Mouse (Mus musculus) A20 (cell line): ENCODE data around the gene Gm17019.
"Not testable (repeated sequence)": the region's sequence is repeated elsewhere in the genome, so short reads cannot be mapped to it uniquely, and the experiment has no call there.

Source experiments
- DNase-seq: peaks from one replicate; pipeline ENCODE4 v3.0.0-alpha.2; 2011; ENCODE audit warnings: low read depth, low spot score

The Gm17019 gene

DNA sequence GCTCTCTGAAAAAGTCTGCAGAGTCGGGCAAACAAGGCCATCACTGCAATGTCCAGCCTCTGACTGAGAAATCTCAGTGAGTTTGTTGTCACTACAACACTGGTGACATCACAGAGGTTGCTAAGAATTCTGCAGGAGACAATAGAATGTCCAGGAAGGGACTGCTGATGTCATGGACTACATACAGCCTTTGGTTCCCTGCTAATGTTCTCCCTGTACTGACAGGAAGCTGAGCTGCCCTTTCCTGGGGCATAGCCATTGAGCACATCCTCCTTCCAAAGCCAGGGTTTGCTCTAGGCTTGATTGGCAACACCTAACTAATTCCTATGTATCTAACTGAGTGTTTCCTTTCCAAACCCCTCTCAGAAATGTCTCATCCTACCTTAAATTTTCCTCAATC lies at the start of gene Gm17019:
Gm17019 (minus strand) TSS at position 101 of the 400 bp plus-strand sequence.
- not testable (repeated sequence) for DNase-seq

DNA sequence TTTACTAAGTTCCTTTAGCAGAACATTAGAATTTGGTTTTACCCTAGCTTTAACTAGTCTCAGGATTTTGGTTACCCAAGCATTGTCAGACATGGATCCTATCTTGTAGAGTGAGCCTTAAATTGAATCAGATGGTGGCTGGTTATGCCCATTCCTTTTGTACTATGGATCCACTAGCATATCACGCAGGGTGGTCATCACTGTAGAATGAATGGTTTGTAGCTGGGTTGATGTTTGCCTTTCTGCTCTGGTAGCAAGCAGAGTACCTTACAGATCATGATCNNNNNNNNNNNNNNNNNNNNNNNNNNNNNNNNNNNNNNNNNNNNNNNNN lies 29.6 kb upstream of the Gm17019 start:
- not testable (repeated sequence) for DNase-seq

DNA sequence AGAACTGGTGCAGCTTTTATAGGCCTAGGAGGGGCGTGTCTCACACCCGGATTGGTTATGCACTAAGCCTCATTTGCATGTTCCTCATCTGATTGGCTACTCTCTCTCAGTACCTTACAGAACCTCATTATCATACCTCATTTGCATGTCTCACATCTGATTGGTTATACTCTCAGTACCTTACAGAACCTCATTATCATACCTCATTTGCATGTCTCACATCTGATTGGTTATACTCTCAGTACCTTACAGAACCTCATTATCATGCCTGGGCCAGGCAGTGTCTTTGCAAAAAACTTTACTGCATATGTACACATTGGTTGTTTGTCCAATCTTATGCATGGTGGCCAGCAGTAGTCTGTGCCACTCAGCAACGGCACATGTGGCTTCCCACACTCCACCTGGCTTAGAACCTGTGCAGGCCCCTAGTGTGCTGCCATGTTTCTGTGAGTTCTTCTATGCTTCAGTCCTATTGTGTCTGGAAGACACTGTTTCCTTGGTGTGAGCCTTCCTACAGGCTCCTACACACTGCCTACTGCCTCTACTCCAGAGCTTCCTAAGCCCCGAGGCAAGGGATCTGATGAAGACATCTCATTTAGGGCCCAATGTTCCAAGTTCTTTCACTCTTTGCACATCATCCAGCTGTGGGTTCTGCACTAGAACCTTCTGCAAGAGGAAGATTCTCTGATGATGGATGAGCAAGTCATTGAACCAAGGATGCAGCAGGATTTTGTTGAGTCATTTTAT lies 29.0 kb upstream of the Gm17019 start:
- not testable (repeated sequence) for DNase-seq

DNA sequence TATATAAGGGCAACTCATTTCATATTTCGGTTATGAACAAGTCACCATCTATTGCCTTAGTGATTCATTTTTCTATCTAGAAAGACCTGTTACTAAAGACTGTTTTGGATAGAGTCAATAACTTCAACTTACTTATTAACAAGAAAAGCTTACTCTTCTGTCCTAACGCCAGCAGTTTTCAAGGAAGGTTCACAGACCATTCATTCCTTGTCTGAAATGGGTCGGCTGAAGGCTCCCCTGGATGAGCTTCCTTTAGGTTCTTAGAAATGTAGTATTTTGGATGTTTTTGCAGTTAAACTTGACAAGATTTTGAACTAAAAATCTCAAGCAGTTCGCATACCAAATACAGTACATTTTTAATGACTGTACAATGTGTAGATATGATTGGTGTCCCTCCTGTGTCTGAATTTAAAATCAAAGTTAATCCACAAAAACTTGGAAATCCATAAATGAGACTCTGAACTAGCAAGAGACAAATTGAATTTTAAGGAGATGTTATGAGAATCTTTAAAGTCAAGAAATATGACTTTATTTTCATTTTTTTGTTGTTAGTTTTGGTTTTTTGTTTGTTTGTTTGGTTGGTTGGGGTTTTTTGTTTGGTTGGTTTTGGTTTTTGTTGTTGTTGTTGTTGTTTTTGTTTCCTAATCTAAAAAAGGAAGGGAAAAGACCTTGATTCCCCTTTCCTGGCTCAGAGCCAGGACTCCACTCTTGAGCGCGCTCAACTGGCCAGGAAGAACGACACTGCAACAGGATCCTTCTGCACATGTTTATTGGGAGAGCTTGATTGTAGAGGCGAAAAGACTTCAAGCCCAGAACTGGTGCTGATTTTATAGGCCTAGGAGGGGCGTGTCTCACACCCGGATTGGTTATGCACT lies 21.6 kb upstream of the Gm17019 start:
- DNase-seq = not testable (repeated sequence)

DNA sequence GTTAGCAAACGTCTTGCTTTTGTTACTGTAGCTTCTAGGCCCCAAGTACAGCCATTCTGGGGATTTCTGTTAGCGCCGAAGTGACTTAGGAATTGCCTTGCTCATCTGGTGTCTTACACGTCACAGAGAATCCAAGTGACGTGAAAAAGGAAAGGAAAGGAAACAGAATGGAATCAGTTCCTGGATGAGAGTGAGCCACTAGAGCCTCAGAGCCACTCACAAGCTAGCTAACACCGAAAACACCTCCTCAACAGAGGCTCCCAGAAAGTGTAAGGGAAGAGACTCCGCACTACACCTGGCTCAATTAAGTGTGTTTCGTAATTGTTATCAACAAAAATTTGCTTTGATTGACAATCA lies 20.8 kb upstream of the Gm17019 start:
- DNase-seq = not testable (repeated sequence)

DNA sequence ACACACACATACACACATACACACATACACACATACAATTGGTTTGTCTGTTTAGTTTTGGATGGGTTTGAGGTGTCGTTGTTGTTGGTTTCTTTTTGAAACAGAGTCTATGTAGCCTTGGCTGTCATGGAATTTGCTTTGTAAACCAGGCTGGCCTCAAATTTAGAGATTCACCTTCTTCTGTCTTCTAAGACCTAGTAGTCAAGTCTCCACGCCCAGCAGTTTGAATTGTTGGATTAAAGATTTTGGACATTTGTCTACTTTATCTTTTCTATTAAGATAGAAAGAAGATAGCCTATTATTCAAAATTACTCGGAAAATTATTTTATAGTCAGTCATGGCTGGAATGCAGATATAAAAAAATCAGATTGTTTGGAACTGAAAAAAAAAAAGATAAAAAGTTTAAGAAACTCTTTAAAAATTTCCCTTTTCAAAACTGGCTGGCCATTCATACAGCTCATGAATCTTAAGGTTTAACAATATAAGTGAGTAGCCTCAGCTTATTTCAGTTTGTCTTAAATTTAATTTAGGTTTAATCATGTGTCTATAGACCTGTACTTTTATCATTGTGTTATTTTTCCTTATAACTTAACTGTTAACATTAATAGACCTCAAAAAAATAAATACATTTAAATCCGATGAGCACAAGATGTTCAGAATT lies 20.3 kb upstream of the Gm17019 start:
- not testable (repeated sequence) for DNase-seq

DNA sequence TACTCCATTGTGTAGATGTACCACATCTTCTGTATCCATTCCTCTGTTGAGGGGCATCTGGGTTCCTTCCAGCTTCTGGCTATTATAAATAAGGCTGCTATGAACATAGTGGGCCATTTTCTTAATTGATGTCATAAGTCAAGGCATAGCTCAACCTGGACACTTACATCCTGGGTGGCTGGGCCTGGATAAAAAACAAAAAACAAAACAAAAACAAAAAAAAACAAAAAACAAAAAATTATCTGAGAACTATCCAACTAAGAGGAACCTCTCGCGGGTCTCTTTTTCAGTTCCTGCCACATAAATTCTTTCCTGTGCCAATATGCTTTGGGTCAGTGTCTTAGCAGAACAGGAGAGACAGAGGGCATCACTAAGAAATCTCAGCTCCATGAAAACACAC lies 18.0 kb upstream of the Gm17019 start:
- not testable (repeated sequence) for DNase-seq

DNA sequence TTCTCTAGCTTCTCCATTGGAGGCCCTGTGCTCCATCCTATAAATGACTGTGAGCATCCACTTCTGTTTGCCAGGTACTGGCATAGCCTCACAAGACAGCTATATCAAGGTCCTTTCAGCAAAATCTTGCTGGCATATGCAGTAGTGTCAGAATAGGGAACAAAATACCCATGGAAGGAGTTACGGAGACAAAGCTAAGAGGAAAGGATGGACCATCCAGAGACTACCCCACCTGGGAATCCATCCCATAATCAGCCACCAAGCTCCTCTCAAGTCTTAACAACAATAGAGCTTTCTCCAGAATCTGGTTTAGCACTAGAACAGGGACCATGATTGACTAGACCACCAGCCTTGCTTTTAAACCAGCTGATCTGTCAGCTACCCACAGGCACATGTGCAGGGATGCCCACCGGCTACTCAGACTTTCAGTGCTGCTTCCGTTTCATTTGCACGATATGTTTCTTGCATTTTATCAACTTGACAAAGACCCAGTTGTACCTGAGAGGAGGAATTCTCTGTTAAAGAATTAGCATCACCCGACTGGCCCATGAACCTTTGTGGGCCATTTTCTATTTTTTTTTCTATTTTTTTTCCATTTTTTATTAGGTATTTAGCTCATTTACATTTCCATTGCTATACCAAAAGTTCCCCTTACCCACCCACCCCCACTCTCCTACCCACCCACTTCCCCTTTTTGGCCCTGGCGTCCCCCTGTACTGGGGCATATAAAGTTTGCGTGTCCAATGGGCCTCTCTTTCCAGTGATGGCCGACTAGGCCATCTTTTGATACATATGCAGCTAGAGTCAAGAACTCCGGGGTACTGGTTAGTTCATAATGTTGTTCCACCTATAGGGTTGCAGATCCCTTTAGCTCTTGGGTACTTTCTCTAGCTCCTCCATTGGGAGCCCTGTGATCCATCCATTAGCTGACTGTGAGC lies 12.3 kb upstream of the Gm17019 start:
- not testable (repeated sequence) for DNase-seq

DNA sequence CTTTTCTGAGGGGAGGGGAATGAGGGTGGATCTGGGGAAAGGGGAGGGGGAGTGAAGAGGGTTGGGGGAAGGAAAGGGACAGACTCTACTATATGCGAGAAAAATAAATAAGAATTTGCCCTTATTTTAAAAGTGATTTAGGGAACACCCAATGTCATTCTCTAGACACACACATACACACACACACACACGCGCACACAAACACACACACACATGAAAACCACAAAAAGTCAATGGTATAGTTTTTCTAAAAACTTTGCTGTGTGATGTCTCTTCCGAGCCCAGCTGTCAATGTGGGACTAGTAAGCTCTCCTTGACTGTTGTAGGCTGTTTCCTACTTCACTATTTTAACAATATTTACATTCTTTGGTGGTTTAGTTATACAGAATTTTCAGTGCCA lies 8.0 kb upstream of the Gm17019 start:
- DNase-seq = not testable (repeated sequence)

DNA sequence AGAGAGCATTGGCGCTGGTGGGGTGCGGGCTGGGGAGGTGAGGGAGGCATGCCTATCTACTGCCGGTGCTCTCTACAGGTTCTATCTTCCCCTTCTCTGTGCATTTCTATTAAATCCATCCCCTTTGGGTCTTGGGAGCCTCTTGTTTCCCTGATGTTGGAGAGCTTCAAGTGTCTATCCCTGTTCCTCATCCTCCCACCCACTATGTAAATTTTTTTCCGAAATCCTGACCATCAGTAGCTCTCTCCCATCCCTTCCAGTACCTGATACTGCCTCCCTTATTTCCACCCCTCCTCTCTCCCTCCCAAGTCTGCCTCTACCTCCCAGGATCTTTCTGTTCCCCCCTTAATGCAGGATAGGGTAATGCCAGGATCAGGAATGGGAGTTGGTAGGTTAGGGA lies 7.2 kb upstream of the Gm17019 start:
- DNase-seq = not testable (repeated sequence)

DNA sequence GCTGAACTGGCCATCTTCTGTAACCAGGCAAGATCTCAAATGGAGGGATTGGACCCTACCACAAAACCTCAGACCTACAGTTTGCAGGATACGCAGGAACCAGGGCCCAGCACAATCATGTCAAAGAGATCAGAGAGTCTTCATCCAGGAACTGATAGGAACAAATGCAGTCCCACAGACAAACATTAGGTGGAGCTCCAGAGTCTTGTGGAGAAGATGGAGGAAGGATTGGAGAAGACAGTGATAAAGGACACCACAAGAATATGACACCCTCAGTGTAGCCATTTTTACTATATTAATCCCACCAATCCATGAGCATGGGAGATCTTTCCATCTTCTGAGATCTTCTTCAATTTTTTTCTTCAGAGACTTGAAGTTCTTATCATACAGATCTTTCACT lies 8.5 kb downstream of the Gm17019 start:
- peak; percentile 31 for DNase-seq

DNA sequence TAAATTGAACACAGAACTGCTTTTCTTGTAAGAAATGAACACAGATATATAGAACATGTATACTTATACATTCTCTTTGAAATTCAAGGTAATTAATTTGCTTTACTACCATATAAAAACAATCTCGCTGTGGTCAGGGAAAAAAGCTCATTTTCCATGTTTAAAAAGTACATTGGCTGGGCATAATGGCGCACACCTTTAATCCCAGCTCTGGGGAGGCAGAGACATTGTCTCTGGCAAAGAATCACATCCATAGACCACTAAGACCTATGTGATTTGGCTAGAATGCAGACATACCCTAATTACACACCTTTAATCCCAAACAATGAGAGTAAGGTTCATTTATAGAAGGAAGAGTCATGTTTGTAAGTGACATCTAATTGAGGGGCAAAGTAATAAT lies 12.7 kb downstream of the Gm17019 start:
- DNase-seq = not testable (repeated sequence)

DNA sequence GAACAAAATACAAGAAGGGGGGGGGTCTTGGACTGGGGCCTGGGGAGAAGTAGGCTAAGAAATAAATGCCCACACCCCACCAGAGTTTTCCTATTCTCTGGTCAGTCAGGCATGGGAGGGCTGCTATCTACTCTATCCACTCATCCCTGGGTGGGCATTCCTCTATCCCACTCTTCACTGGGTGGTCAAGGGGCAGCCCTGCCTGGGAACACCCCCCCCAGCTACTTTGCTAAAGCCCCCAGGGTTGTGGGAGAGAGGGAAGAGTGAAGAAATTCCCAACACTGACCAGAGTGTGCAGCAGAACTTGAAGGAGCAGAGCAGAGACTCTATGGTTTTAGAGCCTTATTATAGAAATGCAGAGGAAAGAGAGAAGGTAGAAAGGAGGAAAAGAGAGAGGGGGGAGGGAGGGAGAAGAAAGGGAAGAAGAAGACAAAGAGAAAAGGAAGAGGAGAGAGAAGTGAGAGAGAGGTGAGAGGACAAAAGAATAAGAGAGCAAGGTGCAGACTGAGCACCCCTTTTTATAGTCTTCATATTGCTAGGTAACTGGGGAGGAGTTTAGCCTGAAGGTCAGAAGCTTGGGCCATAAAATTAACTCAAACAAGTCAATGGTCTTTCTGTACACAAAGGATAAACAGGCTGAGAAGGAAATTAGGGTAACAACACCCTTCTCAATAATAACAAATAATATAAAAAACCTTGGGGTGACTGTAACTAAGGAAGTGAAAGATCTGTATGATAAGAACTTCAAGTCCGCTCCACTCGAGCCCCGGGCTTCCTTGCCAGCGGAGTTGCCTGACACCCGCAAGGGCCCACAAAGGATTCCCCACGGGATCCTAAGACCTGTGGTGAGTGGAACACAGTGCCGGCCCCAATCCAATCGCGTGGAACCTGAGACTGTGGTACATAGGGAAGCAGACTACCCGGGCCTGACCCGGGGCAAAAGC lies 21.9 kb downstream of the Gm17019 start:
- DNase-seq = not testable (repeated sequence)

DNA sequence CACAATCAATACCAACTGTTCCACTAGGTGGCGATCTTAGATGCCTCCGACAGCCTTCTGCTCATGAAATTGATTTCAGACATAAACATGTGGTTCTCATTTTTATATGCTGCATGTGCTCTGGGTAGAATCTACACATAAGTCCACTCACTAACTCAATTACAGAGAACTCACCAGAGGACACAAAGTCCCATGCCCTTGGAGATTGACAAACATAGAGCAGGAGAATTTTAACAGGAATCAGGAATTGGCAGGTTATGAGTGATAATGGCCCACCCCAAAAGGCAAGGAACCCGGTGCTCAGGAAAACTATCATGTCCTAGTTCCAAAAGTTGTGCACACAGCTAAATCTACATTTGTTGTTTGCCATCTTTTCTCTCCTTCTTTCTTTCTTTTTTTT lies 25.9 kb downstream of the Gm17019 start:
- DNase-seq = not testable (repeated sequence)

DNA sequence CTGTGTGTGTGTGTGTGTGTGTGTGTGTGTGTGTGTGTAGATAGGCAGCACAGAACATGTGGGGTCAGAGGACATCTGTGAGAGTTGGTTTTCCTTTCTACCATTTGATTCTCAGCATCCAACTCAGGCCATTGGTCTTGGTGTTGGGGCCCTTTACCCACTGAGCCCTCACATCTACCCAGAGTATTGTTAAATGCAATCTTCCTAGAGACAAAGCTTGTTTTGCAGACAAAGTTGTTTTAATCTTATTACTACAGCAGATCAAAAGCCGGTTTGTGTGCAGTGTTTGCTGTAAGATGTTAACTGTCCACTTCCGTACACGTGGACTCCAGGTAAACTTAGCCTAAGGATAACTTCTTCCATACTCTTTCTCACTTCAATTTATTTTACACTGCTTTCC lies 26.5 kb downstream of the Gm17019 start:
- DNase-seq = not testable (repeated sequence)

DNA sequence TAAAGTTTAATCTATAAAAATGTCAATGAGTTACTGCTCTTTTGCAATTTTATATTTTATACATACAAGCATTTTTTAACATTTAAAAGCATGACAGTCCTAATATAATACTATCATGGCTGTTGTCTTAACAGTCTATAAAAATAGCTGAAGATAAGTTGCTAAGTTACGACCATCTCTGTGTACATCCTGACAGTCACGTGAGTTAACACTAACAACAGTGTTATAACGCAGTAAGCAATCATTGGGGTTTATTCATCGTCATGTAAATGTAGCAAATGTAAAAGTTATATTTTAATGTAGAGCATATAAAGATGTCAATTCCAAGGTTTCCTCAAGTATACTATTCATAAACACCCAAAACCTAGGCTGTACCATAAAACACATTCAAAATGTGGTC lies 27.2 kb downstream of the Gm17019 start:
- not testable (repeated sequence) for DNase-seq

DNA sequence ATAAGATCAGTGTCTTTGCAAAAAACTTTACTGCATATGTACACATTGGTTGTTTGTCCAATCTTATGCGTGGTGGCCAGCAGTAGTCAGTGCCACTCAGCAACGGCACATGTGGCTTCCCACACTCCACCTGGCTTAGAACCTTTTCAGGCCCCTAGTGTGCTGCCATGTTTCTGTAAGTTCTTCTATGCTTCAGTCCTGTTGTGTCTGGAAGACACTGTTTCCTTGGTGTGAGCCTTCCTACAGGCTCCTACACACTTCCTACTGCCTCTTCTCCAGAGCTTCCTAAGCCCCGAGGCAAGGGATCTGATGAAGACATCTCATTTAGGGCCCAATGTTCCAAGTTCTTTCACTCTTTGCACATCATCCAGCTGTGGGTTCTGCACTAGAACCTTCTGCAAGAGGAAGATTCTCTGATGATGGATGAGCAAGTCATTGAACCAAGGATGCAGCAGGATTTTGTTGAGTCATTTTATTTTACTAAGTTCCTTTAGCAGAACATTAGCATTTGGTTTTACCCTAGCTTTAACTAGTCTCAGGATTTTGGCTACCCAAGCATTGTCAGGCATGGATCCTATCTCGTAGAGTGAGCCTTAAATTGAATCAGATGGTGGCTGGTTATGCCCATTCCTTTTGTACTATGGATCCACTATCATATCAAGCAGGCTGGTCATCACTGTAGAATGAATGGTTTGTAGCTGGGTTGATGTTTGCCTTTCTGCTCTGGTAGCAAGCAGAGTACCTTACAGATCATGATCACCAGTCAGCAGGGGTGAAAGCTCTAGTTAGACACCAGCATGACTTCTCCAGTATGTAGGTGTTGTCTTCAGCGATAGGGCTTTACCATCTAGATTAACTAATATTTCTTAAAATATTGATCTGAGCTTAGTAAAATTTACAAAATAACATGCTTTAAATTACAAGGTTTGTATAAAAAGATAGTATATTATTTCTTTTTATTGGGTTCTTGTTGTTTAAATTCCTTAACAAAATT lies 27.9 kb downstream of the Gm17019 start:
- DNase-seq = not testable (repeated sequence)

DNA sequence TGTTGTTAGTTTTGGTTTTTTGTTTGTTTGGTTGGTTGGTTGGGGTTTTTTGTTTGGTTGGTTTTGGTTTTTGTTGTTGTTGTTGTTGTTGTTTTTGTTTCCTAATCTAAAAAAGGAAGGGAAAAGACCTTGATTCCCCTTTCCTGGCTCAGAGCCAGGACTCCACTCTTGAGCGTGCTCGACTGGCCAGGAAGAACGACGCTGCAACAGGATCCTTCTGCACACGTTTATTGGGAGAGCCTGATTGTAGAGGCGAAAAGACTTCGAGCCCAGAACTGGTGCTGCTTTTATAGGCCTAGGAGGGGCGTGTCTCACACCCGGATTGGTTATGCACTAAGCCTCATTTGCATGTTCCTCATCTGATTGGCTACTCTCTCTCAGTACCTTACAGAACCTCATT lies 34.7 kb downstream of the Gm17019 start:
- not testable (repeated sequence) for DNase-seq

DNA sequence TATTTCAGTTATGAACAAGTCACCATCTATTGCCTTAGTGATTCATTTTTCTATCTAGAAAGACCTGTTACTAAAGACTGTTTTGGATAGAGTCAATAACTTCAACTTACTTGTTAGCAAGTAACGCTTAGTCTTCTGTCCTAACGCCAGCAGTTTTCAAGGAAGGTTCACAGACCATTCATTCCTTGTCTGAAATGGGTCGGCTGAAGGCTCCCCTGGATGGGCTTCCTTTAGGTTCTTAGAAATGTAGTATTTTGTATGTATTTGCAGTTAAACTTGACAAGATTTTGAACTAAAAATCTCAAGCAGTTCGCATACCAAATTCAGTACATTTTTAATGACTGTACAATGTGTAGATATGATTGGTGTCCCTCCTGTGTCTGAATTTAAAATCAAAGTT lies 35.2 kb downstream of the Gm17019 start:
- DNase-seq = not testable (repeated sequence)
